Mouse (Mus musculus) embryonic stem cell, embryonic (primary cell): ENCODE data around the gene Ccdc82.

ENCODE experiments used
- CTCF ChIA-PET, 4 experiments: fragments of 300-600 bp in 2 of 4; fragments of 350-600 bp in 2 of 4; sonication (Branson Sonifier 250); formaldehyde crosslinking; loops; one replicate each; lab custom pipeline; 2022; ENCODE audit warnings: inconsistent platforms in 2 of 4; lab: Charles Lee
- POLR2A ChIA-PET, 4 experiments: fragments of 300-600 bp in 2 of 4; fragments of 350-600 bp in 2 of 4; sonication (Branson Sonifier 250); formaldehyde crosslinking; loops; one replicate each; lab custom pipeline; 2022; ENCODE audit warnings: antibody characterized with exemption in 4 of 4, inconsistent platforms in 1 of 4; lab: Charles Lee

Ccdc82 gene

GRCm38 (mm10) chr9:13246815-13247638 lies at the start of gene Ccdc82:
Ccdc82 (plus strand) TSS chr9:13246955.
- ChIA-PET CTCF (interaction anchor here in 1 of 4 experiments (0.6 kb wide), 2 partner anchors 16 to 455 kb away, joined by 5 to 6 read pairs; no protein-coding TSS in a partner anchor), POLR2A (interaction anchor here in 3 of 4 experiments (0.5 to 1.0 kb wide), 9 partner anchors 51 to 1788 kb away, joined by 3 to 4 read pairs (median 3); partner anchors contain the start of gene Fam76b (in 1 of the 3))

GRCm38 (mm10) chr9:13200079-13200478 lies 46.7 kb upstream of the Ccdc82 start:
- CTCF ChIA-PET = no interaction called here
- POLR2A ChIA-PET = no interaction called here

GRCm38 (mm10) chr9:13203109-13203508 lies 43.6 kb upstream of the Ccdc82 start:
- ChIA-PET CTCF (no interaction called here), POLR2A (no interaction called here)

- POLR2A ChIA-PET = no interaction called here
- CTCF ChIA-PET = no interaction called here
Observed at GRCm38 (mm10) chr9:13203681-13204080, 43.1 kb upstream of the Ccdc82 start.

GRCm38 (mm10) chr9:13206369-13206768 lies 40.4 kb upstream of the Ccdc82 start:
- POLR2A ChIA-PET = no interaction called here
- CTCF ChIA-PET = no interaction called here

GRCm38 (mm10) chr9:13225872-13226271 lies 20.9 kb upstream of the Ccdc82 start:
- POLR2A ChIA-PET = no interaction called here
- CTCF ChIA-PET = no interaction called here

- CTCF ChIA-PET = interaction anchor here (0.9 to 2.2 kb wide), 14 partner anchors 11 to 661 kb away, joined by 3 to 46 read pairs (median 4); partner anchors contain the start of gene Fam76b (in 1 of the 4)
- POLR2A ChIA-PET = interaction anchor here in 2 of 4 experiments (0.7 to 1.3 kb wide), 4 partner anchors 14 to 598 kb away, joined by 3 to 4 read pairs (median 3); partner anchors contain the start of gene Fam76b (in 2 of the 2)
Observed at GRCm38 (mm10) chr9:13230553-13230952, 16.2 kb upstream of the Ccdc82 start.

- ChIA-PET POLR2A (interaction anchor here (0.6 to 1.3 kb wide), 9 partner anchors 12 to 596 kb away, joined by 3 to 4 read pairs (median 3); partner anchors contain the start of gene Fam76b (in 2 of the 4)), CTCF (interaction anchor here (0.6 to 2.2 kb wide), 46 partner anchors 10 to 1466 kb away, joined by 3 to 46 read pairs (median 4); partner anchors contain the start of gene Fam76b (in 2 of the 4))
Observed at GRCm38 (mm10) chr9:13231545-13232216, 15.1 kb upstream of the Ccdc82 start.

- CTCF ChIA-PET = interaction anchor here in 3 of 4 experiments (0.7 to 1.9 kb wide), 5 partner anchors 12 to 474 kb away, joined by 3 to 8 read pairs (median 3); no protein-coding TSS in a partner anchor
Observed at GRCm38 (mm10) chr9:13242321-13242720, 4.4 kb upstream of the Ccdc82 start.

GRCm38 (mm10) chr9:13245481-13245880 lies 1.3 kb upstream of the Ccdc82 start, which contains the start of gene Jrkl:
Jrkl (minus strand) TSS chr9:13245829.
- CTCF ChIA-PET = no interaction called here
- POLR2A ChIA-PET = interaction anchor here in 1 of 4 experiments (1.3 kb wide), 1 partner anchor 14 kb away, joined by 3 read pairs; no protein-coding TSS in a partner anchor

More at GRCm38 (mm10) chr9:13242321-13242720, 4.4 kb upstream of the Ccdc82 start:
- POLR2A ChIA-PET = interaction anchor here in 2 of 4 experiments (0.7 kb wide), 2 partner anchors 283 to 1040 kb away, joined by 3 to 7 read pairs; no protein-coding TSS in a partner anchor

GRCm38 (mm10) chr9:13248104-13248503 lies 1.3 kb downstream of the Ccdc82 start:
- ChIA-PET POLR2A (no interaction called here), CTCF (no interaction called here)

GRCm38 (mm10) chr9:13251251-13251650 lies 4.5 kb downstream of the Ccdc82 start:
- ChIA-PET POLR2A (interaction anchor here in 1 of 4 experiments (1.0 kb wide), 1 partner anchor 13 kb away, joined by 3 read pairs; no protein-coding TSS in a partner anchor), CTCF (no interaction called here)

- ChIA-PET POLR2A (no interaction called here), CTCF (no interaction called here)
Observed at GRCm38 (mm10) chr9:13256726-13257125, 10.0 kb downstream of the Ccdc82 start.

- POLR2A ChIA-PET = no interaction called here
- CTCF ChIA-PET = no interaction called here
Observed at GRCm38 (mm10) chr9:13258173-13258572, 11.4 kb downstream of the Ccdc82 start.

GRCm38 (mm10) chr9:13260980-13261379 lies 14.2 kb downstream of the Ccdc82 start:
- POLR2A ChIA-PET = interaction anchor here in 1 of 4 experiments (0.6 kb wide), 1 partner anchor 1239 kb away, joined by 3 read pairs; the partner anchor contains the start of genes Cwc15 and Kdm4d
- CTCF ChIA-PET = interaction anchor here in 1 of 4 experiments (0.7 kb wide), 1 partner anchor 370 kb away, joined by 3 read pairs; no protein-coding TSS in a partner anchor

GRCm38 (mm10) chr9:13273219-13273618 lies 26.5 kb downstream of the Ccdc82 start:
- CTCF ChIA-PET = no interaction called here
- POLR2A ChIA-PET = no interaction called here

- ChIA-PET POLR2A (no interaction called here), CTCF (no interaction called here)
Observed at GRCm38 (mm10) chr9:13287482-13287881, 40.7 kb downstream of the Ccdc82 start.

GRCm38 (mm10) chr9:13296274-13297121 lies 49.7 kb downstream of the Ccdc82 start:
- POLR2A ChIA-PET = interaction anchor here in 2 of 4 experiments (1.0 to 1.3 kb wide), 3 partner anchors 401 to 452 kb away, joined by 3 read pairs; partner anchors contain the start of gene Mtmr2 (in 1 of the 2)
- CTCF ChIA-PET = interaction anchor here in 2 of 4 experiments (0.5 to 1.1 kb wide), 5 partner anchors 21 to 420 kb away, joined by 3 to 7 read pairs (median 4); no protein-coding TSS in a partner anchor
